Mouse (Mus musculus) liver, postnatal 0 days (tissue): ENCODE results near the gene Zfp386. TPM values are rescaled to one million over a fixed set of nuclear protein-coding genes. Genes with fewer than 3 reads are reported as not detected.

ENCODE experiments used
- ATAC-seq: fragments of 200-750 bp; cut with Nextera tagmentation; 2 replicates; pipeline ENCODE4 v1.8.0; 2017; ENCODE audit warnings: mild to moderate bottlenecking, moderate library complexity
- DNase-seq: peaks from one replicate; pipeline ENCODE4 v3.0.0-alpha.2; 2016
- H3K27ac ChIP-seq: fragments of 300-500 bp; sonication (generic); 2 replicates; pipeline ENCODE4 v1.5.1; 2014; ENCODE audit warnings: antibody characterized with exemption, moderate library complexity, mild to moderate bottlenecking, low read depth
- H3K27me3 ChIP-seq: fragments of 300-500 bp; sonication (generic); 2 replicates; pipeline ENCODE4 v1.6.1; 2014; ENCODE audit warnings: low read length, control low read depth, mixed read lengths; ENCODE audit not compliant: insufficient read depth
- H3K36me3 ChIP-seq: fragments of 300-500 bp; sonication (generic); replicated peaks from 2 replicates; pipeline ENCODE4 v1.6.1; 2014; ENCODE audit warnings: mild to moderate bottlenecking, control low read depth, low read length, moderate library complexity, mixed read lengths; ENCODE audit not compliant: insufficient read depth
- H3K4me1 ChIP-seq: fragments of 300-500 bp; sonication (generic); 2 replicates; pipeline ENCODE4 v1.6.1; 2014; ENCODE audit warnings: antibody characterized with exemption, mild to moderate bottlenecking, control low read depth; ENCODE audit not compliant: insufficient read depth
- H3K4me2 ChIP-seq: fragments of 300-500 bp; sonication (generic); 2 replicates; pipeline ENCODE4 v1.6.1; 2014; ENCODE audit warnings: low read depth, mild to moderate bottlenecking, low read length, moderate library complexity, mixed read lengths
- H3K4me3 ChIP-seq: fragments of 300-500 bp; sonication (generic); 2 replicates; pipeline ENCODE4 v1.5.1; 2014; ENCODE audit warnings: low read depth, low read length
- H3K9ac ChIP-seq: fragments of 300-500 bp; sonication (generic); replicated peaks from 2 replicates; pipeline ENCODE4 v1.6.1; 2014; ENCODE audit warnings: mild to moderate bottlenecking, moderate library complexity
- H3K9me3 ChIP-seq: fragments of 300-500 bp; sonication (generic); 2 replicates; pipeline ENCODE4 v1.6.1; 2016; ENCODE audit warnings: mild to moderate bottlenecking, control low read depth, low read length, mixed read lengths
- CTCF ChIP-seq: sonication (generic); IDR thresholded peaks from 2 replicates; pipeline ENCODE4 v1.5.1; 2016; ENCODE audit warnings: antibody characterized with exemption, low read depth
- EP300 ChIP-seq: IDR thresholded peaks from 2 replicates; pipeline ENCODE4 v1.6.1; 2016; ENCODE audit warnings: antibody characterized with exemption, low read depth, mild to moderate bottlenecking
- WGBS: fragments of 180-500 bp; shearing (Covaris S2); extraction: QIAGEN DNeasy Blood & Tissue Kit; methylation state at CpG from one replicate; pipeline ENCODE4 v1.1.7; 2014; ENCODE audit not compliant: insufficient replicate concordance; 5-methylcytosine and 5-hydroxymethylcytosine counted together
- polyA plus RNA-seq: library from polyadenylated mRNA; unstranded; fragments of >200 nt; fragmentation: Nextera tagmentation; extraction: Ambion mirVana; gene quantifications from 2 replicates; pipeline ENCODE4 v1.2.1, GENCODE M21; 2015

Zfp386 gene
- polyA plus RNA-seq, 1 experiment from 2014 or later = 8.8 TPM

DNA sequence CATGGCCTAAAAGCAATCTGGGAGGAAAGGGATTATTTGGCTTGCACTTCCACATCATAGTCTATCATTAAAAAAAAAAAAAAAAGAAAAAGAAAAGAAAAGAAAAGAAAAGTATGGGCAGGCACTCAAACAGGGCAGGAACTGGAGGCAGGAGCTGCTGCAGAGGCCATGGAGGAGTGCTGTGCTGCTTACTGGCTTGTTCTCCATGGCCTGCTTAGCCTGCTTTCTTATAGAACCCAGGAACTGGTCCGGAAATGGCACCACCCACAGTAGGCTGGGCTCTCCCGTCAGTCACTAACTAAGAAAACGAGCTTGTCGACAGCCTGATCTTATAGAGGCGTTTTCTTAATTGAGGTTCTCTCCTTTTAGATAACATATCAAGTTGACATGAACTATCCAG lies 2.7 kb upstream of the Zfp386 start:
- Histone ChIP-seq H3K4me3 (no peak overlapping the region), H3K27me3 (no peaks in the 10 kb centered on the region), H3K36me3 (no peaks in the 10 kb centered on the region), H3K9ac (no peak overlapping the region), H3K9me3 (no peaks in the 10 kb centered on the region), H3K4me1 (peaks cover 11% of the 10 kb centered on the region), H3K4me2 (no peak overlapping the region), H3K27ac (no peak overlapping the region)
- DNase-seq (no peak), ATAC-seq (no peak)
- WGBS = 80% methylated on average over 5 of the region's 5 CpGs
- TF ChIP-seq EP300 (no peak), CTCF (no peak)

DNA sequence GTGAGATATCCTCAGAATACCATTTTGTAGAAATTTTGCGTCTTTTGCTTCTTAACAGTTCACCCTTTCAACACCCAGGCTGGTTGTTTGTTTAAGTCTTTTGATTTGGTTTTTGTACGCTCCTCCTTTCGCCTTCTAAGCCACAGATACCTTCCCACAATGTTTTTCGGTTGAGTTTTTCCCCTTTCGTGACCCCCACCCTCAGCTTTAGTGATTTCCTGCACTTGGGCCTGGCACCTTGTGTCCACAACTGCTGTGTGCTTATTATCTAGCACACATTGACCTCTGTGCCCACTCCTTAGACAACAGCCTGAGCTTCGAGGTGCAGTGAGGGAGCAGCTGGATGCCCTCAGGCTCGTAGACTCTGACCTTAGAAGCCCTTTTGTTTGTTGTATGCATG lies 1.2 kb downstream of the Zfp386 start:
- peak overlapping the region; percentile 86 for H3K4me2 ChIP-seq
- no peaks in the 10 kb centered on the region for H3K9me3 ChIP-seq
- peak overlapping the region; percentile 70 for H3K9ac ChIP-seq
- 58% methylated on average over 7 of the region's 7 CpGs for WGBS
- no peak for DNase-seq
- no peak overlapping the region for H3K27ac ChIP-seq
- H3K4me1 ChIP-seq = peaks cover 11% of the 10 kb centered on the region
- H3K4me3 ChIP-seq = peak overlapping the region; percentile 71; the same call in 1 of the 2 replicates
- TF ChIP-seq EP300 (no peak), CTCF (no peak)
- no peaks in the 10 kb centered on the region for H3K36me3 ChIP-seq
- ATAC-seq = no peak
- no peaks in the 10 kb centered on the region for H3K27me3 ChIP-seq

DNA sequence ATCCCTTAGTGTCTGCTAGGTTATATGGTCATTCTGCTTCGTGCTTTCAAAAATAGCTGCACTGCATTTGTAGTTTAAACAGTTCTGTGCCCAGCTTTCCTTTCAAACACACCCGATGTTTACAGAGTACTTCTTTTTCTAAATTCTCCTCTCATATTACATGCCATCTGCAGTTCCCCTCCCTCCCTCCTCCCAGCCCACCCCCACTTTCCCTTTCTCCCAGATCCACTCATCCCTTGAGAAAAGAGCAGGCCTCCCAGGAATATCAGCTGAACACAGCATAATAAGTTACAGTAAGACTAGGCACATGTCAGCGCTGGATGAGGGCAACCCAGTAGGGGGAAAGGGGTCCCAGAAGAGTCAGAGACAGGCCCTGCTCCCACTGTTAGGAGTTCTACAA lies 1.7 kb downstream of the Zfp386 start:
- Histone ChIP-seq H3K27ac (no peak overlapping the region), H3K27me3 (no peaks in the 10 kb centered on the region), H3K4me2 (no peak overlapping the region), H3K9me3 (no peaks in the 10 kb centered on the region), H3K4me1 (peaks cover 11% of the 10 kb centered on the region), H3K9ac (peak overlapping the region; percentile 70; the same call in 1 of the 2 replicates), H3K4me3 (no peak overlapping the region), H3K36me3 (no peaks in the 10 kb centered on the region)
- TF ChIP-seq CTCF (no peak), EP300 (no peak)
- 83% methylated on average over 3 of the region's 3 CpGs for WGBS
- no peak for ATAC-seq
- DNase-seq = no peak

DNA sequence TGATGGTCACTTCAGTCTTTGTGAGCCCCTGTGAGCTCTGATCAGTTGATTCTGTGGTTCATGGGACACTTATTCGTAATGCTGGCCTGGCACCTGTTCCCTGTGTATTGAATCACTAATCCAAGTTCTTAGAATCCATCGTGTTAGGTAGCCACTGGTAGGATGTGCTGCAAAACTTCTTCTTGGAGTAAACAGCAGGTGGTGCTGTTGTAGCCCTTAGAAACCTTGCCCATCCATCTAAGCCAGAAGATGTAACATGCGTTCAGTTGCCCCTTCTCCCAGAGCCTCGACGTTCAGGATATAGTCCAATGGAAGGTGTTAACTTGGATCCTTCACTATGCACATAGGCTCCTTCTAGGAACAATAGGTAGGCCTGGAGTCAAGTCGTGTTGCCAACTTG lies 2.2 kb downstream of the Zfp386 start:
- 61% methylated on average over 6 of the region's 6 CpGs for WGBS
- Histone ChIP-seq H3K9me3 (no peaks in the 10 kb centered on the region), H3K4me1 (peaks cover 11% of the 10 kb centered on the region), H3K4me3 (no peak overlapping the region), H3K9ac (no peak overlapping the region), H3K27ac (no peak overlapping the region), H3K36me3 (peaks cover 4% of the 10 kb centered on the region; the same call in 1 of the 2 replicates), H3K4me2 (no peak overlapping the region), H3K27me3 (no peaks in the 10 kb centered on the region)
- no peak for TF ChIP-seq EP300
- TF ChIP-seq CTCF = peak; percentile 72
- no peak for DNase-seq
- ATAC-seq = no peak

DNA sequence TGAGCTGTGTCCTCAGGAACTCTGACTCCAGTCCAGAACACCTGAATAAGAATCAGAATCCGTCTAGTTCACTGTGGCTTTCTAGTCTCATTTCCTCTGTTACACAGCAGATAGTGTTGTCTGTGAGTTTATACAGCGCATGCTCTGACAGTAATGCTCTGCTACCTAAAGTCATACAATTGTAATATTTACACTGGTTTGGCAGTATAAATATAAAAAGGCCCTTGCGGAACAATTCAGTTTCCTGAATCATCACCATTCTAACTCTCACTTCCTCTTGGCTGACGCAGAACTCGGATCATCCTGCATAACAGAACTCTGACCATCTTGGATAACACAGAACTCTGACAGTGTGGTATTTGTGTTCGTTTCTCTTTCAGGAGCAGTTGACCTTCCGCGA lies 6.8 kb downstream of the Zfp386 start:
- DNase-seq (no peak), ATAC-seq (0 out of 2 replicates have a peak, but pooled peaks have one; percentile 25)
- 78% methylated on average over 8 of the region's 8 CpGs for WGBS

DNA sequence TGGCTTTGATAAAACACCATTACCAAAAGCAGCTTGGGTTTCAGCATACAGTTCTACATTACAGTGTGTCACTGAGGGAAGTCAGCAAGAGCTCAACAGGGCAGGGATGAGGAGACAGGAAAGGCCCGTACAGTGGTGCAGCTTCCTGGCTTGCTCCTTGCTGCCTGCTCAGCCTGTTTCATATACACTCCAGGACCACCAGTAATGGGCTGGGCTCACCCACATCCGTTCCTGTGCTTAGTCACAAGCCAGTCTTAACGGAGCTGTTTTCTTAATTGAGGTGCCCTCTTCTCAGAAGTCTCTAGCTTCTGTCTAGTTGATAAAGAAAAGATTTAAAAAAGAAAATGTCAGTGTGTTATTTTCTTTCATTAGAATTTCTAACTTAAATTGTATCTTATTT lies 8.6 kb downstream of the Zfp386 start:
- Histone ChIP-seq H3K4me3 (no peak overlapping the region), H3K9ac (no peak overlapping the region), H3K4me2 (no peak overlapping the region), H3K4me1 (no peaks in the 10 kb centered on the region), H3K36me3 (peaks cover 45% of the 10 kb centered on the region), H3K27ac (no peak overlapping the region), H3K9me3 (peaks cover 20% of the 10 kb centered on the region), H3K27me3 (no peaks in the 10 kb centered on the region)
- TF ChIP-seq EP300 = no peak
- no peak for TF ChIP-seq CTCF
- DNase-seq (no peak), ATAC-seq (no peak)
- WGBS = 78% methylated on average over 3 of the region's 3 CpGs

More for the DNA sequence above, 6.8 kb downstream of the Zfp386 start:
- Histone ChIP-seq H3K27me3 (no peaks in the 10 kb centered on the region), H3K4me1 (no peaks in the 10 kb centered on the region; the same call in 1 of the 2 replicates), H3K9me3 (peaks cover 9% of the 10 kb centered on the region), H3K9ac (no peak overlapping the region), H3K4me3 (no peak overlapping the region), H3K4me2 (no peak overlapping the region), H3K27ac (no peak overlapping the region), H3K36me3 (peaks cover 33% of the 10 kb centered on the region)
- TF ChIP-seq CTCF = no peak
